Mouse (Mus musculus): ENCODE measurements at regions not wholly inside any gene's neighbourhood (a gene's known extent, or its start where the extent isn't known, plus 50 kb on each side); places are given as distances from the start of the nearest gene placed in this dataset.
A peak's percentile ranks its signal among the peaks of the same experiment; 100 is the strongest.

GRCm38 (mm10) chr12:67430318-67430950, 208.1 kb upstream of the Mdga2 start:
- no peak for TF ChIP-seq E2F4 (IDR thresholded peaks at IDR 0.05; ENCODE audit: insufficient replicate concordance, low read depth, low read length)
- TF ChIP-seq ELF1 (IDR thresholded peaks at IDR 0.05; ENCODE audit: low read depth, low read length) = no peak
- TF ChIP-seq POLR2AphosphoS2 (IDR thresholded peaks at IDR 0.05; ENCODE audit: low read depth, low read length) = no peak
- no peak for TF ChIP-seq JUN (IDR thresholded peaks at IDR 0.05; ENCODE audit: insufficient read depth, low read depth, low read length)
- TF ChIP-seq MYC (IDR thresholded peaks at IDR 0.05; ENCODE audit: low read depth, low read length) = no peak
- no peak for TF ChIP-seq POLR2A (IDR thresholded peaks at IDR 0.05; ENCODE audit: low read depth, low read length)
- TF ChIP-seq PAX5 (IDR thresholded peaks at IDR 0.05; ENCODE audit: low read length) = no peak
- TF ChIP-seq CTCF (conservative IDR thresholded peaks at IDR 0.05 in 1 of 2, IDR thresholded peaks at IDR 0.05 in 1 of 2; ENCODE audit: low read depth in 2 of 2, low read length in 2 of 2) = peak in 1 of 2 experiments; percentile 42; a peak in 2 of 4 replicates
- TF ChIP-seq KAT2A (IDR thresholded peaks at IDR 0.05; ENCODE audit: insufficient replicate concordance, low read length) = no peak
- no peak for TF ChIP-seq RCOR1 (conservative IDR thresholded peaks at IDR 0.05; ENCODE audit: low read depth, low read length)
- no peak for TF ChIP-seq BHLHE40 (IDR thresholded peaks at IDR 0.05; ENCODE audit: low read depth, low read length)
- TF ChIP-seq MAZ (IDR thresholded peaks at IDR 0.05; ENCODE audit: low read depth, low read length) = no peak
- TF ChIP-seq IRF4 (IDR thresholded peaks at IDR 0.05; ENCODE audit: low read depth, low read length) = no peak
- TF ChIP-seq MAX (IDR thresholded peaks at IDR 0.05; ENCODE audit: low read length) = no peak

Data from CH12.LX (cell line).